Mouse (Mus musculus): ENCODE results near the gene Spg20. TPM values are rescaled to one million over a fixed set of nuclear protein-coding genes. Genes with fewer than 3 reads are reported as not detected.

Gene Spg20
- 10 to 100 TPM; 15.4 to 15.9 TPM for total RNA-seq (2023)

GRCm38 (mm10) chr3:55111935-55112709 is at the start of gene Spg20:
TSS of gene Spg20 (plus strand) at chr3:55112108.

GRCm38 (mm10) chr3:55137039-55137438 is 25.1 kb downstream of the Spg20 start, which contains the start of gene Ccdc169:
TSS of gene Ccdc169 (plus strand) at chr3:55137339.

GRCm38 (mm10) chr3:55181766-55182165 is 69.9 kb downstream of the Spg20 start, which contains the start of gene Sohlh2:
TSS of gene Sohlh2 (plus strand) at chr3:55182028.

Other genes starting within 250 kb of the Spg20 start
- not detected for gene Sertm1, start 196.2 kb upstream of the Spg20 start, total RNA-seq (2023)
- not detected for gene Ccna1, start 56.6 kb upstream of the Spg20 start, total RNA-seq (2023)
- not detected for gene Ccdc169, start 25.2 kb downstream of the Spg20 start, total RNA-seq (2023)
- gene Sohlh2, start 69.9 kb downstream of the Spg20 start, total RNA-seq (2023): not detected
- not detected for gene Dclk1, start 130.3 kb downstream of the Spg20 start, total RNA-seq (2023)

All from B cell, adult 67 days (primary cell).